Mouse (Mus musculus) embryonic fibroblast, embryonic 13.5 days (primary cell): ENCODE measurements around the gene Samd4b. TPM values are rescaled to one million over a fixed set of nuclear protein-coding genes. Genes with fewer than 3 reads are reported as not detected.

Source experiments
- H3K27ac ChIP-seq: 2 replicates; pipeline ENCODE4 v1.5.1; 2012; ENCODE audit warnings: low read length, control low read depth, inconsistent platforms; ENCODE audit not compliant: insufficient read depth
- H3K4me1 ChIP-seq: 2 replicates; pipeline ENCODE4 v1.6.1; 2011; ENCODE audit warnings: low read length; ENCODE audit not compliant: control insufficient read depth, insufficient read depth
- H3K4me3 ChIP-seq: 2 replicates; pipeline ENCODE4 v1.5.1; 2011; ENCODE audit warnings: mild to moderate bottlenecking, control low read depth, low read length; ENCODE audit not compliant: insufficient read depth
- CTCF ChIP-seq: IDR thresholded peaks from 2 replicates; pipeline ENCODE4 v1.5.1; 2011; ENCODE audit warnings: mild to moderate bottlenecking, control low read depth, low read length, moderate library complexity, borderline replicate concordance; ENCODE audit not compliant: insufficient read depth
- POLR2A ChIP-seq: IDR thresholded peaks from 2 replicates; pipeline ENCODE4 v1.6.1; 2011; ENCODE audit warnings: low read depth, mild to moderate bottlenecking, control low read depth, low read length, moderate library complexity
- polyA plus RNA-seq: library from polyadenylated mRNA; stranded (reverse); fragments of >200 nt; gene quantifications from 2 replicates; pipeline ENCODE4 v1.2.4, GENCODE M21; 2011; ENCODE audit warnings: low read depth; ENCODE audit not compliant: missing spikeins, insufficient read length

Samd4b gene
- polyA plus RNA-seq, 1 experiment: 69.3 TPM

GRCm38 (mm10) chr7:28368276-28368920 is 229.5 kb downstream of the Samd4b start:
- TF ChIP-seq CTCF (no peak), POLR2A (no peak)
- peaks cover 13% of the 10 kb centered on the region; the same call in 1 of the 2 replicates for H3K4me1 ChIP-seq
- H3K27ac ChIP-seq: no peak overlapping the region
- no peak overlapping the region for H3K4me3 ChIP-seq

GRCm38 (mm10) chr7:28367663-28368275 is 230.2 kb downstream of the Samd4b start:
- Histone ChIP-seq H3K4me1 (peaks cover 13% of the 10 kb centered on the region; the same call in 1 of the 2 replicates), H3K4me3 (no peak overlapping the region), H3K27ac (no peak overlapping the region)
- TF ChIP-seq POLR2A (no peak), CTCF (no peak)

GRCm38 (mm10) chr7:28362441-28363060 is 235.4 kb downstream of the Samd4b start:
- no peak overlapping the region for H3K4me3 ChIP-seq
- TF ChIP-seq CTCF (no peak), POLR2A (no peak)

GRCm38 (mm10) chr7:28361647-28362341 is 236.2 kb downstream of the Samd4b start:
- Histone ChIP-seq H3K4me1 (peaks cover 20% of the 10 kb centered on the region), H3K4me3 (no peak overlapping the region), H3K27ac (no peak overlapping the region)
- TF ChIP-seq CTCF: no peak
- TF ChIP-seq POLR2A: no peak

More at GRCm38 (mm10) chr7:28362441-28363060, 235.4 kb downstream of the Samd4b start:
- H3K27ac ChIP-seq: no peak overlapping the region
- peaks cover 15% of the 10 kb centered on the region for H3K4me1 ChIP-seq

GRCm38 (mm10) chr7:28360291-28360690 is 237.7 kb downstream of the Samd4b start:
- Histone ChIP-seq H3K4me3 (no peak overlapping the region), H3K27ac (no peak overlapping the region), H3K4me1 (peaks cover 24% of the 10 kb centered on the region)
- TF ChIP-seq CTCF (no peak), POLR2A (no peak)

GRCm38 (mm10) chr7:28359854-28360253 is 238.1 kb downstream of the Samd4b start:
- Histone ChIP-seq H3K4me1 (peaks cover 24% of the 10 kb centered on the region), H3K4me3 (no peak overlapping the region), H3K27ac (no peak overlapping the region)
- TF ChIP-seq POLR2A (no peak), CTCF (no peak)

GRCm38 (mm10) chr7:28358431-28358830 is 239.5 kb downstream of the Samd4b start:
- TF ChIP-seq CTCF (no peak), POLR2A (no peak)
- peak overlapping the region; percentile 88 for H3K27ac ChIP-seq

GRCm38 (mm10) chr7:28357984-28358383 is 240.0 kb downstream of the Samd4b start:
- peak overlapping the region; percentile 88 for H3K27ac ChIP-seq
- no peak; the same call in 1 of the 2 replicates for TF ChIP-seq POLR2A
- no peak for TF ChIP-seq CTCF
- no peak overlapping the region for H3K4me3 ChIP-seq
- H3K4me1 ChIP-seq: peaks cover 24% of the 10 kb centered on the region

More at GRCm38 (mm10) chr7:28358431-28358830, 239.5 kb downstream of the Samd4b start:
- no peak overlapping the region for H3K4me3 ChIP-seq
- peaks cover 24% of the 10 kb centered on the region for H3K4me1 ChIP-seq

GRCm38 (mm10) chr7:28356981-28357380 is 241.0 kb downstream of the Samd4b start:
- TF ChIP-seq CTCF (no peak), POLR2A (no peak)
- Histone ChIP-seq H3K4me1 (peaks cover 24% of the 10 kb centered on the region), H3K27ac (peak overlapping the region; percentile 88), H3K4me3 (no peak overlapping the region)
